Mouse (Mus musculus): ENCODE measurements at regions not wholly inside any gene's neighbourhood (a gene's known extent, or its start where the extent isn't known, plus 50 kb on each side); places are given as distances from the start of the nearest gene placed in this dataset.

DNA sequence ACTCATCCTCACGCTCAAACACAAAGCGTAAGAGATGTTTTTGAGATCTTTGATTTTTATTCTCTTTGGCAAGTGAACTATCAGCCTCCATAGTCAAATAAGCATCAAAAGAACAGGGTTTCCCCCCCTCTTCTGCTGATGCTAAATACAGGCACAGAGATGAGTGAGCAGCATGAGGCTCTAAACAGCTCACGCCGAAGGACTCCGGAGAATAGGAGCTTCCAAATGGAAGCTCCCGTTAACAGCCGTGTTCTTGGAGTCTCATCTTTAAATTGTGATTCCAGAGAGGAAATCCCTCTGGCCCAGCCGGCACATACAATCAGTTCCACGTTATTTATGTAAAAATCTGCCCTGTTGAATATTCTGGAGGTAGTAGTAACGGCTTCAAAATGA lies 161.1 kb downstream of the Srek1 start:
- TF ChIP-seq CTCF (IDR thresholded peaks at IDR 0.05; ENCODE audit: borderline replicate concordance, insufficient read depth, low read depth, low read length) (no peak), POLR2A (IDR thresholded peaks at IDR 0.05; ENCODE audit: borderline replicate concordance, insufficient read depth, low read length) (no peak)

All from cerebellum, adult 2 months (tissue).